Mouse (Mus musculus) embryo, embryonic 11 days (tissue): ENCODE measurements at regions not wholly inside any gene's neighbourhood (a gene's known extent, or its start where the extent isn't known, plus 50 kb on each side); places are given as distances from the start of the nearest gene placed in this dataset.
A peak's percentile ranks its signal among the peaks of the same experiment; 100 is the strongest.

Source experiments
- DNase-seq: peaks from one replicate; pipeline ENCODE4 v3.0.0-alpha.2; 2015

- no peak for DNase-seq
Observed at GRCm38 (mm10) chr1:137847311-137847923, 328.1 kb downstream of the Ptprc start.

- no peak for DNase-seq
Observed at GRCm38 (mm10) chr1:137846857-137847256, 328.7 kb downstream of the Ptprc start.

GRCm38 (mm10) chr1:137840531-137840930 lies 335.0 kb downstream of the Ptprc start:
- DNase-seq = peak; percentile 3

- DNase-seq = no peak
Observed at GRCm38 (mm10) chr1:137839703-137840102, 335.8 kb downstream of the Ptprc start.

GRCm38 (mm10) chr1:137839263-137839662 lies 336.2 kb downstream of the Ptprc start:
- peak; percentile 26 for DNase-seq

- no peak for DNase-seq
Observed at GRCm38 (mm10) chr1:137838357-137838756, 337.2 kb downstream of the Ptprc start.

- no peak for DNase-seq
Observed at GRCm38 (mm10) chr1:137833535-137833934, 342.0 kb downstream of the Ptprc start.

GRCm38 (mm10) chr1:137831284-137831683 lies 344.2 kb downstream of the Ptprc start:
- no peak for DNase-seq

- no peak for DNase-seq
Observed at GRCm38 (mm10) chr1:137827379-137827778, 348.1 kb downstream of the Ptprc start.

- no peak for DNase-seq
Observed at GRCm38 (mm10) chr1:137815401-137815888, 360.1 kb downstream of the Ptprc start.

- DNase-seq = no peak
Observed at GRCm38 (mm10) chr1:137814556-137814955, 361.0 kb downstream of the Ptprc start.

- peak; percentile 16 for DNase-seq
Observed at GRCm38 (mm10) chr1:137813716-137814115, 361.8 kb downstream of the Ptprc start.

- no peak for DNase-seq
Observed at GRCm38 (mm10) chr1:137811981-137812380, 363.5 kb downstream of the Ptprc start.

- DNase-seq = no peak
Observed at GRCm38 (mm10) chr1:137806742-137807141, 368.8 kb downstream of the Ptprc start.

- DNase-seq = no peak
Observed at GRCm38 (mm10) chr1:137806252-137806651, 369.3 kb downstream of the Ptprc start.

- peak; percentile 7 for DNase-seq
Observed at GRCm38 (mm10) chr1:137802119-137802518, 373.4 kb downstream of the Ptprc start.

- no peak for DNase-seq
Observed at GRCm38 (mm10) chr1:137800752-137801151, 374.8 kb downstream of the Ptprc start.

- DNase-seq = no peak
Observed at GRCm38 (mm10) chr1:137788789-137789188, 386.7 kb downstream of the Ptprc start.

- no peak for DNase-seq
Observed at GRCm38 (mm10) chr1:137786653-137787052, 388.9 kb downstream of the Ptprc start.

GRCm38 (mm10) chr1:137774586-137774985 lies 400.9 kb downstream of the Ptprc start:
- no peak for DNase-seq

- no peak for DNase-seq
Observed at GRCm38 (mm10) chr1:137760797-137761196, 414.7 kb downstream of the Ptprc start.

- DNase-seq = no peak
Observed at GRCm38 (mm10) chr1:137751446-137751961, 424.0 kb downstream of the Ptprc start.

- DNase-seq = no peak
Observed at GRCm38 (mm10) chr1:137750894-137751293, 424.6 kb downstream of the Ptprc start.

GRCm38 (mm10) chr1:137746129-137746528 lies 429.4 kb downstream of the Ptprc start:
- no peak for DNase-seq
